Mouse (Mus musculus) spleen, adult 2 months (tissue): Measurements from ENCODE around the gene Haghl.

Experiments used
- CTCF ChIP-seq: fragments of 200-500 bp; IDR thresholded peaks from 2 replicates; pipeline ENCODE4 v1.5.1; 2011; ENCODE audit warnings: mild to moderate bottlenecking, inconsistent platforms; ENCODE audit not compliant: insufficient read depth, insufficient read length, insufficient replicate concordance; ENCODE audit errors: extremely low read depth
- POLR2A ChIP-seq: fragments of 200-500 bp; IDR thresholded peaks from 2 replicates; pipeline ENCODE4 v1.6.1; 2011; ENCODE audit warnings: low read depth, low read length, inconsistent platforms

- TF ChIP-seq CTCF = no peak
- no peak for TF ChIP-seq POLR2A
These were observed 44.1 kb upstream of the Haghl start for GRCm38 (mm10) chr17:25829558-25830017.
